Mouse (Mus musculus) hindbrain, embryonic 12.5 days (tissue): ENCODE results near the gene Lbhd1. TPM values are rescaled to one million over a fixed set of nuclear protein-coding genes. Genes with fewer than 3 reads are reported as not detected.
"Not testable (repeated sequence)": the region's sequence is repeated elsewhere in the genome, so short reads cannot be mapped to it uniquely, and the experiment has no call there.

Experiments used
- ATAC-seq: fragments of 200-750 bp; cut with Nextera tagmentation; 2 replicates; pipeline ENCODE4 v1.8.0; 2017; ENCODE audit warnings: moderate TSS enrichment; ENCODE audit not compliant: low FRiP score
- H3K27ac ChIP-seq: fragments of 300-500 bp; sonication (generic); 2 replicates; pipeline ENCODE4 v1.5.1; 2016; ENCODE audit warnings: mild to moderate bottlenecking
- H3K27me3 ChIP-seq: fragments of 300-500 bp; sonication (generic); 2 replicates; pipeline ENCODE4 v1.6.1; 2016; ENCODE audit warnings: mild to moderate bottlenecking
- H3K36me3 ChIP-seq: fragments of 300-500 bp; sonication (generic); 2 replicates; pipeline ENCODE4 v1.6.1; 2016; ENCODE audit warnings: mild to moderate bottlenecking
- H3K4me1 ChIP-seq: fragments of 300-500 bp; sonication (generic); 2 replicates; pipeline ENCODE4 v1.6.1; 2016
- H3K4me2 ChIP-seq: fragments of 300-500 bp; sonication (generic); replicated peaks from 2 replicates; pipeline ENCODE4 v1.6.1; 2016; ENCODE audit warnings: mild to moderate bottlenecking
- H3K4me3 ChIP-seq: fragments of 300-500 bp; sonication (generic); 2 replicates; pipeline ENCODE4 v1.5.1; 2016; ENCODE audit warnings: mild to moderate bottlenecking
- H3K9ac ChIP-seq: fragments of 300-500 bp; sonication (generic); 2 replicates; pipeline ENCODE4 v1.6.1; 2016; ENCODE audit warnings: mild to moderate bottlenecking, moderate library complexity
- H3K9me3 ChIP-seq: fragments of 300-500 bp; sonication (generic); replicated peaks from 2 replicates; pipeline ENCODE4 v1.6.1; 2016; ENCODE audit warnings: mild to moderate bottlenecking
- WGBS: fragments of 180-500 bp; shearing (Covaris S2); methylation state at CpG from one replicate; pipeline ENCODE4 v1.1.7; 2016; 5-methylcytosine and 5-hydroxymethylcytosine counted together
- polyA plus RNA-seq: library from polyadenylated mRNA; unstranded; fragments of >200 nt; fragmentation: Nextera tagmentation; extraction: Ambion mirVana; gene quantifications from 2 replicates; pipeline ENCODE4 v1.2.1, GENCODE M21; 2016

The Lbhd1 gene
- polyA plus RNA-seq = 69.0 and 69.5 TPM in 2 replicates

DNA sequence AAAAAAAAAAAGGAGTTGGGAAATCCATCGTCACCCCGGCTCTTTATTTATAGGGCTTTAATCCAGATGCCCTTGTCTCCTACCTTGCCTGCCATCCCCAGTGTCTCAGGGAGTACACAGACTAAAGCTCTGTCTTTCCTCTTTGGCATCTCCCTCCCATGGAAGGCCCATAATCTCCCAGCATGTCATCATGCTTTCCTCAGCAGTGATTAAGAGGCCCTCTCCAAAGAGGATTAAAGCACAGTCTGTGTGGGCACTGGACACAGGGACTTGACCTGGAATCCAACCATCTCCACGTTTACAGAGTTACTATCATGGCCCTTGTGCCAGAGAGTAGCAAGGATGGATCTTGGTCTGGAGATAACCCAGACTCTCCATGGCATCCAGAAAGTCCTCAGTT is at the start of gene Lbhd1, which contains the start of gene Gm49403:
Gene Lbhd1 (plus strand): TSS at position 117 of the 400 bp plus-strand sequence.
Gene Gm49403 (plus strand): TSS at position 315 of the 400 bp plus-strand sequence.
- Histone ChIP-seq H3K4me3 (no peak within 1 kb of the TSS), H3K4me2 (no peak within 1 kb of the TSS), H3K9ac (no peak within 1 kb of the TSS), H3K27me3 (no peaks in the 10 kb centered on the region), H3K9me3 (no peaks in the 10 kb centered on the region), H3K36me3 (no peaks in the 10 kb centered on the region), H3K27ac (no peak within 1 kb of the TSS), H3K4me1 (peaks cover 16% of the 10 kb centered on the region)
- 82% methylated on average over 3 of the region's 3 CpGs for WGBS
- no peak for ATAC-seq

DNA sequence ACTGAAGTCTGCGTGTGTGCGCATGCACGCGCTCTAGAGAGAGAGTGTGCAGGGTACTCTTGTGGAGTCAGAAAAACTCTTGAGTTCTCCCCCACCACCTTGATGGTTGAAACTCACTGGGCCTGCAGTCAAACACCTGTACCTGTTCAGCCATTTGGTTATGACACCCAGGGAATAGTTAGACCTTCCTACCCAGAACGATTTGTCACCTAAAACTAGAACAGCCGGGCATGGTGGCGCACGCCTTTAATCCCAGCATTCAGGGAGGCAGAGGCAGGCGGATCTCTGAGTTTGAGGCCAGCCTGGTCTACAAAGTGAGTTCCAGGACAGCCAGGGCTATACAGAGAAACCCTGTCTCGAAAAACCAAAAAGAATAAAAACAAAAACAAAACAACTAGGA is 47.2 kb upstream of the Lbhd1 start:
- not testable (repeated sequence) for H3K4me3 ChIP-seq, H3K4me2 ChIP-seq, H3K27me3 ChIP-seq, H3K9ac ChIP-seq, ATAC-seq, H3K9me3 ChIP-seq
- peaks cover 48% of the 10 kb centered on the region for H3K36me3 ChIP-seq
- H3K27ac ChIP-seq = peak overlapping the region; percentile 98; the same call in 1 of the 2 replicates
- whole genome bisulfite sequencing = 98% methylated on average over 10 of the region's 10 CpGs
- peaks cover 28% of the 10 kb centered on the region for H3K4me1 ChIP-seq

DNA sequence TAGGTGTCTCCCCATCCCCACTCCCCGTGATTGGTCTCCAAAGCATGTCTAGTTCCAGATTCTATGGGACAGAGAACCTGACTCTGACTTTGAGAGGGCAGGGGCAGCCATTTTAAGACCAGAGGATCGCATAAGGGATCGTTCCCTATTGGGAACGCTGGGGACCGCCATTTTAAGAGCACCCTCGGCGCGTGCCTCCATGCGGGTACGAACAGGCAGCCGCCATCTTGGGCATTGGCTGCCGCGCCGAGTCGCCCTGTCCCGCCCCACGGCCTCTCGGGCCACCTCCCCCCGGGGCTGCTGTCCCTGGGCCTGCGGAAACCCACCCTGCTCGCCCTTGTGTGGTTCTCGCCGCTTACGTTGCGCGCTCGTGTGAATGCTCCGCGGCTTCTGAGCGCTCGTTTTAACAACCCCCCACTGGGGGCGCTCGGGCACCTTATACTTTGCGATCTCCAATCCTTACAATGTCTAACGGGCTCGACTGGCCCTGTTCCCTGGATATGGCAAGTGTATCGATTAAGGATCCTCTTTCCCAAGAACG is 46.2 kb upstream of the Lbhd1 start, which contains the start of gene Bscl2:
Gene Bscl2 (plus strand): TSS at position 217 of the 541 bp plus-strand sequence.
- 1% methylated on average over 38 of the region's 38 CpGs for WGBS
- H3K9ac ChIP-seq = peak within 1 kb of the TSS; percentile 84
- peak; percentile 76 for ATAC-seq
- no peaks in the 10 kb centered on the region for H3K9me3 ChIP-seq
- peak within 1 kb of the TSS; percentile 98 for H3K27ac ChIP-seq
- peaks cover 29% of the 10 kb centered on the region for H3K4me1 ChIP-seq
- H3K36me3 ChIP-seq = peaks cover 42% of the 10 kb centered on the region
- peak within 1 kb of the TSS; percentile 45 for H3K4me3 ChIP-seq
- peak within 1 kb of the TSS; percentile 75 for H3K4me2 ChIP-seq
- no peaks in the 10 kb centered on the region for H3K27me3 ChIP-seq

GRCm38 (mm10) chr19:8838041-8838730 is 45.3 kb upstream of the Lbhd1 start:
- ATAC-seq = 0 out of 2 replicates have a peak, but pooled peaks have one; percentile 18
- peaks cover 29% of the 10 kb centered on the region for H3K4me1 ChIP-seq
- H3K36me3 ChIP-seq = peaks cover 40% of the 10 kb centered on the region
- peak overlapping the region; percentile 84 for H3K9ac ChIP-seq
- H3K27me3 ChIP-seq = no peaks in the 10 kb centered on the region
- peak overlapping the region; percentile 75 for H3K4me2 ChIP-seq
- no peaks in the 10 kb centered on the region for H3K9me3 ChIP-seq
- peak overlapping the region; percentile 98 for H3K27ac ChIP-seq
- peak overlapping the region; percentile 45 for H3K4me3 ChIP-seq
- 16% methylated on average over 15 of the region's 15 CpGs for WGBS

DNA sequence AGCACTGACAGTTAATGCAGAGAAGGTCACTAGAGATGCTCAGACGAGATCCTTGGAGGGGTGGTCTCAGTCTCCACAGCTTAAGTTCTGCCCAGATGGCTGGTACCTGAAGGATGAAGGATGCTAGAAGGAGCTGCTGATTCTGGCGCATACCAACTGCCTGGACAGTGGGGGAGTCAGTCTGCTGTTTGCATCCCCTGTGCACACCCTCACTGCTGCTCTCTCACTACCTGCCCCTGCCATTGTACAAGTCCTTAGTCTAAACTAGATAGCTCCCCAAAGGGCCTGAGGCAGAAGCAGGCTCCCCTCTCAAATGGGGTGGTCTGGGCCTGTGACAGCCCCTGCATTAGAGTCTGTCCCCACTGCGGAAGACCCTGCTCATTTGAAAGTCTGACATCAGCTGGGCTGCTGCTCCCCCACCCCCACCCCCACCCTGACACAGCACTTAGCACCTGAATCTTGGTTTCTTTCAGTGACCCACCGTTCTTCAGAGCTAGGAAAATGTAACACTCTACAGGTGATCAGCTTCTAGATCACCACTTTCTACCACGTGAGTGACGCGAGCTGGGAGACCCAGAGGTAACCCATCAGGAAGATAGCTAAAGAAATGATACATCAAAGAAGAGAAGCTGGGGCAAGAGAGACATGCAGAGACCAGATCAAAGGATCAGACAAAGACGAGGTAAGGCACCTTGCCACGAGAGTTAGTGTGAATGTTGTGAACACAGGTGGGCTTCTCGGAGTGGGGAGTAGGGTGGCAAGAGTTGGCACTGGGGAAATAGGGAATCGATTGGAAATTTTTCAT is 44.2 kb upstream of the Lbhd1 start, which contains the start of gene Gng3:
Gene Gng3 (minus strand): TSS at position 92 of the 805 bp plus-strand sequence.
- peak within 1 kb of the TSS; percentile 45 for H3K4me3 ChIP-seq
- H3K36me3 ChIP-seq = peaks cover 32% of the 10 kb centered on the region
- no peaks in the 10 kb centered on the region for H3K9me3 ChIP-seq
- H3K9ac ChIP-seq = peak within 1 kb of the TSS; percentile 84
- peaks cover 29% of the 10 kb centered on the region for H3K4me1 ChIP-seq
- peak within 1 kb of the TSS; percentile 75 for H3K4me2 ChIP-seq
- H3K27me3 ChIP-seq = no peaks in the 10 kb centered on the region
- H3K27ac ChIP-seq = peak within 1 kb of the TSS; percentile 98
- WGBS = 41% methylated on average over 11 of the region's 11 CpGs
- ATAC-seq = peak; percentile 90

- H3K36me3 ChIP-seq = peaks cover 25% of the 10 kb centered on the region
- 16% methylated on average over 29 of the region's 29 CpGs for WGBS
- H3K9me3 ChIP-seq = no peaks in the 10 kb centered on the region
- no peaks in the 10 kb centered on the region for H3K27me3 ChIP-seq
- peaks cover 29% of the 10 kb centered on the region for H3K4me1 ChIP-seq
- peak overlapping the region; percentile 98 for H3K27ac ChIP-seq
- H3K9ac ChIP-seq = peak overlapping the region; percentile 84
- H3K4me2 ChIP-seq = peak overlapping the region; percentile 75
- peak; percentile 34 for ATAC-seq
- H3K4me3 ChIP-seq = peak overlapping the region; percentile 45
Measured at GRCm38 (mm10) chr19:8839908-8840791, 43.4 kb upstream of the Lbhd1 start.

GRCm38 (mm10) chr19:8841012-8841411 is 42.5 kb upstream of the Lbhd1 start:
- H3K27me3 ChIP-seq = no peaks in the 10 kb centered on the region
- no peaks in the 10 kb centered on the region for H3K9me3 ChIP-seq
- peak overlapping the region; percentile 75 for H3K4me2 ChIP-seq
- H3K4me1 ChIP-seq = peaks cover 29% of the 10 kb centered on the region
- ATAC-seq = no peak
- peak overlapping the region; percentile 98 for H3K27ac ChIP-seq
- peak overlapping the region; percentile 45 for H3K4me3 ChIP-seq
- WGBS = 90% methylated on average over 7 of the region's 7 CpGs
- H3K9ac ChIP-seq = peak overlapping the region; percentile 84
- peaks cover 24% of the 10 kb centered on the region for H3K36me3 ChIP-seq

DNA sequence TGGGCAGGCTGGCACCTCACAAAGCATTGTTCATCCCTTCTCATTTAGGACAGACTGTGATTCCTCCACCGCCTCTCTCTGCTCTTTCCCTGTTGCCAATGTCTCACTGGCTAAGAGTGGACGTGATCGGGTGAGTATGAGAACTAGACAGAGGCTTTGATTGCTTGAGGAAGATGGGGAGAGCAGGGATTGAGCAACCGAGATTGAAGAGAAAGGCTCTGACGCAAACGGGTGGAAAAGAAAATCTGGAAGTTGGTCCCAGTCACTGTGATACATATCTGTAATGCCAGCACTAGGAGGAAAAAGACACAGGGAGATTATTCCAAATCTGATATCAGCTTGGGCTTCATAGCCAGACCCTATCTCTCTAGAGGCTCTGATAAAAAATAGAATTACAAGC is 40.6 kb upstream of the Lbhd1 start:
- Histone ChIP-seq H3K4me2 (no peak overlapping the region), H3K4me3 (no peak overlapping the region), H3K9me3 (no peaks in the 10 kb centered on the region), H3K9ac (0 out of 2 replicates have a peak overlapping the region, but pooled peaks have one; percentile 1), H3K27ac (no peak overlapping the region), H3K4me1 (peaks cover 26% of the 10 kb centered on the region), H3K27me3 (no peaks in the 10 kb centered on the region), H3K36me3 (peaks cover 39% of the 10 kb centered on the region)
- ATAC-seq = no peak
- 87% methylated on average over 6 of the region's 6 CpGs for WGBS

DNA sequence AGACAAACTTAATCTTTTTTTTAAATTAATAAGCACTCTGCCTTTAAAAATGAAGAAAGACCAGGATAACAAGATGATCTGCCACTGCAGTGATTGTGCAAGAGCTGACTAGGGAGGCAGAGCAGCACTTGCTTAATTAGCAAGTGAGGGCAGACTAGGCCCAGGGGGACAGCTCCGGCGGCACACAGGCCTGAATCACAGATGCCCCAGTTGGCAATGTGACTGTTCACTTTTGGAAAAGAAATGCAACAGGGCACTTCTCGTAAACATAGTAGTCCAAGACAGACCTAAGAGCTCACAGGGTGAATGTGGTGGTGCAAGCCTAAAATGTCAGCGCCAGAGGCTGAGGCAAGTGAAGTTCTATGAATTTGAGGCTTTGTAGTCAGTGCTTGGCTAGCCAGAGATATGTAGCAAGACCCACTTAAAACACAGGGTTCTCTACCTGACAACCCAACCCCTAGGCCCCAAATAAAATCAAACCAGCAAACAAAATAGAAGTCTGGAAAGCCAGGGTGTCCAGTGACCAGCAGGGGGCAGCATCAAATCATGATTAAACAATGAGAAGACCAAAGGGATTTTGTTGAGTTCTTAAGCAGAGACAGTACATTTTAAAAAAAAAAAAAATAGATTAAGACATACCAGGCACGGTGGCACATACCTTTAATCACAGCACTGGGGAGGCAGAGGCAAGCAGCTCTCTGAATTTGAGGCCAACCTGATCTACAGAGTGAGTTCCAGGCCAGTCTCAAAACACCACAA is 39.0 kb upstream of the Lbhd1 start:
- 63% methylated on average over 5 of the region's 5 CpGs for WGBS
- no peak overlapping the region for H3K4me3 ChIP-seq
- ATAC-seq = no peak
- H3K9ac ChIP-seq = no peak overlapping the region
- no peak overlapping the region for H3K27ac ChIP-seq
- H3K36me3 ChIP-seq = peaks cover 48% of the 10 kb centered on the region
- no peaks in the 10 kb centered on the region for H3K9me3 ChIP-seq
- H3K4me1 ChIP-seq = peaks cover 20% of the 10 kb centered on the region
- H3K27me3 ChIP-seq = no peaks in the 10 kb centered on the region
- no peak overlapping the region for H3K4me2 ChIP-seq

DNA sequence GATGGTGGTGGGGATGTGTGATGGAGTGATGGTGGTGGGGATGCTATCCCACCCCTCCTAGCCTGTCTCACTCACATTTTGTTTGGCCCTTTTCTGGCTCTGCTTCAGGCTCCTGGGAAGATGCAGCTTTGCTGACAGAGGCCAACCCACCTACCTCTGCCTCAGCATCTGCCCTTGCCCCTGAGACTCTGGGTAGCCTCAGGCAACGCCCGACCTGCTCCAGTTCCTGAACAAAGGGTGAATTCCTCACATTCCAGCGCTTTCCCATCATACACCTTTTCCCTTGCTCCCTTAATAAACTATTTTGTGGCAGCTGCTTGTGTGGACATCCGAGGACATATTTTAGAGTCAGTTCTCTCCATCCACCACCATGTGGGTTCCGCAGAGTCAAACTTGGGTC is 35.2 kb upstream of the Lbhd1 start:
- ATAC-seq = no peak
- 81% methylated on average over 5 of the region's 5 CpGs for WGBS

More for the DNA sequence above, 35.2 kb upstream of the Lbhd1 start:
- Histone ChIP-seq H3K4me2 (no peak overlapping the region), H3K4me1 (no peaks in the 10 kb centered on the region), H3K27me3 (no peaks in the 10 kb centered on the region), H3K27ac (no peak overlapping the region), H3K4me3 (no peak overlapping the region), H3K9me3 (no peaks in the 10 kb centered on the region), H3K9ac (no peak overlapping the region), H3K36me3 (peaks cover 34% of the 10 kb centered on the region)
